Mouse (Mus musculus) Patski (cell line): ENCODE results near the gene Ptprs. TPM values are rescaled to one million over a fixed set of nuclear protein-coding genes. Genes with fewer than 3 reads are reported as not detected.
"Not testable (repeated sequence)": the region's sequence is repeated elsewhere in the genome, so short reads cannot be mapped to it uniquely, and the experiment has no call there.

Experiments used
- ATAC-seq: fragments of 100-300 bp; one replicate; pipeline ENCODE4 v1.8.0; 2021
- CTCF ChIA-PET: fragments of 350-600 bp; sonication (Branson Sonifier 250); formaldehyde crosslinking; loops from one replicate; lab custom pipeline; 2022; ENCODE audit warnings: inconsistent platforms; lab: Charles Lee
- POLR2A ChIA-PET: fragments of 350-600 bp; sonication (Branson Sonifier 250); formaldehyde crosslinking; loops from one replicate; lab custom pipeline; 2022; ENCODE audit warnings: antibody characterized with exemption, inconsistent platforms; lab: Charles Lee
- DNase-seq: peaks from one replicate; pipeline ENCODE4 v3.0.0-alpha.2; 2011; ENCODE audit warnings: low read depth, low spot score
- H3K27me3 ChIP-seq: fragments of 371-371 bp; one replicate; pipeline ENCODE4 v1.5.1; 2021
- CTCF ChIP-seq: fragments of 100-300 bp; IDR thresholded peaks from one replicate; pipeline ENCODE4 v1.5.1; 2021
- in situ Hi-C: fragments of 300-500 bp; cut with MboI; formaldehyde crosslinking; loops from 3 replicates; pipeline ENCODE4 v1.11.1; 2018; ENCODE audit warnings: low pct_unique_long_range_greater_than_20kb, mixed read lengths
- polyA plus RNA-seq: library from polyadenylated mRNA; unstranded; gene quantifications from one replicate; pipeline ENCODE4 v1.2.3, GENCODE M21; 2021

The Ptprs gene
- polyA plus RNA-seq, 1 experiment from 2014 or later: 240 TPM

- ChIA-PET POLR2A (interaction anchor here (0.6 kb wide), 1 partner anchor 205 kb away, joined by 3 read pairs; no protein-coding TSS in a partner anchor), CTCF (no interaction called here)
- no peak for DNase-seq
- TF ChIP-seq CTCF: no peak
- H3K27me3 ChIP-seq: peaks cover 6% of the 10 kb centered on the region
- no peak for ATAC-seq
- in situ Hi-C loops: loop anchor here (5.0 kb wide), 1 partner anchor 32 kb away; no protein-coding TSS in a partner anchor
Observed at GRCm38 (mm10) chr17:56509707-56510472, 33.6 kb upstream of the Ptprs start.

GRCm38 (mm10) chr17:56509021-56509640 lies 32.8 kb upstream of the Ptprs start:
- H3K27me3 ChIP-seq: peaks cover 6% of the 10 kb centered on the region
- POLR2A ChIA-PET: interaction anchor here (0.6 kb wide), 1 partner anchor 204 kb away, joined by 3 read pairs; no protein-coding TSS in a partner anchor
- DNase-seq: no peak
- ATAC-seq: no peak
- in situ Hi-C loops: loop anchor here (5.0 kb wide), 1 partner anchor 33 kb away; no protein-coding TSS in a partner anchor
- no peak for TF ChIP-seq CTCF
- CTCF ChIA-PET: interaction anchor here (1.2 kb wide), 1 partner anchor 8 kb away, joined by 3 read pairs; no protein-coding TSS in a partner anchor

DNA sequence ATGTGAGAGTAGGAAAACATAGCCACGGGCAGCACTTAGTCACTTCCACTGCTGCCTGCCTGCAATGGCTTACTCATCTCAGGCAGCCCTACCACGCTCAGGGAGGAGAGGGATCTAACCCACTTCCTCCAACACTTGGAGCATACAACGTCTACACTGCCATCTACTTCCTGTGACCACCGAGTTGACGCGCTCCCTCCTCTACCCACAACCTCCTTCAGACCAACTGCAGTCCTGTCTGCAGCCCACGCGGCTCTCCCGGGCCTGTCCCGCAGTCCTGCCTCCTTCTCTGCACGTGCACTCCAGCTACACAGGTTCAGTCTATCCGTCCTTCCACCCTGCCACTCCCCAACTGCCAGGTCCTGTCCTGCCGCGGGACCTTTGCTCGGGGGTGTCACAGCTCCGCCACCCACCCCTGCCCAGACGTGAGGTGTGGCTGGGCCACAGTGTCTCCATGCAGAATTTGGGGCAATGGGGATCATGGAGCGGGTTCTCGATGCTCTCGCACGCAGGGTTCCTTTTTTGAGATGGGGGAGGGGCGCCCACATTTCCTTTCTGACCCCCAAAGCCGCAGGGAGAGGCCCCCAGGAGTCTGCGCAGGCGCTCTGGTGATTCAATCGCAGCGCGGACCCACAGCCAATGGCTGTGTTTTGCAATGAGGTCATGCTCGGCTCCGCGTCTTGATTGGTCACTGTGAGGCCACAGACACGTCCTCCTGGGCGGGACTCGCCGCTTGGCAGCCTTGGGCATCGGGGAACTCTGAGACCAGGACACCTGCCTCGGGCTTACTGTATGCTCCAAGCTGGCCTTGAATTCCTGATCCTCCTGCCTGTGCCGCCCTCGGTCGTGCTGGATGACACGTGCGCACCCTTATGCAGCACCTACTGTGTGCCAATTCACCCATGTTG lies 31.1 kb upstream of the Ptprs start:
- peak; percentile 92 for ATAC-seq
- peaks cover 6% of the 10 kb centered on the region for H3K27me3 ChIP-seq
- in situ Hi-C loops: loop anchor here (5.0 kb wide), 1 partner anchor 35 kb away; no protein-coding TSS in a partner anchor
- CTCF ChIA-PET: interaction anchor here (1.2 kb wide), 1 partner anchor 9 kb away, joined by 3 read pairs; no protein-coding TSS in a partner anchor
- no peak for TF ChIP-seq CTCF
- peak; percentile 59 for DNase-seq
- POLR2A ChIA-PET: no interaction called here

DNA sequence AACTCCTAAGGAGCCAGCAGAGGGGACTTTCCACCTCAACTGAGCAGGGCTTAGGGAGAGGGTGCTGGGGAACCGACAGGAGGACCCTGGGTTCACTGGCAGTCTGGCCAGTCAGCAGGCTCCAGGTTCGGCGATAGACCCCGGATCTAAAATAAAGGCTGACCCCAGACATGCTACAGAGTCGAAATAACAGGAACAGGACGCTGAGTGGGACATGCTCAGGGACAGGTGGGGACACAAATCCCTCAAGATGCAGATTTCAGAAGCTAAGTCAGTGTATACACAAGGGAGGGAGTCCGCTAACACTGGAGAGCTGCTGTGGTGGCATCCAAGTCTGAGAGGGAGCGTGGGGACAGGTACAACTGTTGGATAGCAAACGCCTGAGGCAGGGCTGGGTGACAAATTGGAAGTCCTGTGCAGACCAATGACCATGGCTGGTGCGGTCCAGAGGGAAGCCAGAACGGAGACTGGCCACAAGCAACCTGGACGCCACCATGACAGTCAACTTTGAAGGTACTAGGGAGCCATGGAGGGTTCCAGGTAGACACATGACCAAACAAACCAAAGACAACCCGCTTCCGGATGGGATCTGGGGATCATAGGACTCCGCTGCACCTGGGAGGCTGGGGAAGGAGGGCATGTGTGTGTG lies 30.3 kb upstream of the Ptprs start:
- ChIA-PET POLR2A (no interaction called here), CTCF (no interaction called here)
- TF ChIP-seq CTCF: no peak
- ATAC-seq (no peak), DNase-seq (no peak)
- in situ Hi-C loops: loop anchor here (5.0 kb wide), 1 partner anchor 36 kb away; no protein-coding TSS in a partner anchor
- no peaks in the 10 kb centered on the region for H3K27me3 ChIP-seq

DNA sequence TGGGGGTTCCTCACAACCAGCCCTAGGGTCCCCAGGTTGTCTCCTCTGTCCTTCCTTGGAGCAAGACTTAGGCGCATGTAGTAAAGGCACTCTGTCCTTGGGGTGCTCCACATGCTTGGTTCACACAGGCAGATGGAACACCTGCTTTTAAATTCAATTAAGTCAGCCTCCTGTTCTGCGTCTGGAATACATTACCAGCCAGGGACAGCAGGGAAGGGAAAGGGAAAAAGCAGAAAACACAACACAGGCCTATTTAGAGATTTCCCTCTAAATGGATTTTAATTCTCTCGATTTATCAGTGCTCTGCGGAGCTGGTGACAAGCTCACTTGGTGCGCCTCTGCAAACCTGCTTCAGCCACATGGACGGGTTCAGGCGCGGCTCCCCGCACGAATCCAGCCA lies 29.1 kb upstream of the Ptprs start:
- POLR2A ChIA-PET: no interaction called here
- ATAC-seq (no peak), DNase-seq (no peak)
- in situ Hi-C loops: loop anchor here (5.0 kb wide), 1 partner anchor 37 kb away; no protein-coding TSS in a partner anchor
- CTCF ChIA-PET: no interaction called here
- no peaks in the 10 kb centered on the region for H3K27me3 ChIP-seq
- TF ChIP-seq CTCF: no peak

DNA sequence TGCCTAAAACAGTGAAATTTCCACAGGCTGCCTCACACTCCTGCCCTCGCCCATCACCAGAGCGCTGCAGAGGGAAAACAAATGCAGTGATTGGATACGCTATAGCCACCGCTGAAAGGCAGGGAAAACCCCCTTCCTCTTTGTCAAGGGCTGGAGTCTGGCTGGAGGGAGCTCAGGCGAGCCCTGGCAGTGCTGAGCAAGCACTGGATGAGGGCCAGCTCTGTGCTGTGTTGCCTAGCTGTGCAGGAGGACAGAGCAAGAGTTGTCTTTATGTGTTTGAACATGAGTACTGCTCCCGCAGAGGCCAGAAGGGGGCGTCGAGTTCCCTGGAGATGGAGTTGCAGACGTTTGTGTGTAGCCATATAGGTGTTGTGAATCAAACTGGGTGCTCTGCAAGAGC lies 26.2 kb upstream of the Ptprs start:
- POLR2A ChIA-PET: no interaction called here
- DNase-seq: peak; percentile 38
- peak; percentile 74 for ATAC-seq
- peaks cover 5% of the 10 kb centered on the region for H3K27me3 ChIP-seq
- TF ChIP-seq CTCF: no peak
- in situ Hi-C loops: no loop called here
- CTCF ChIA-PET: interaction anchor here (0.7 to 1.4 kb wide), 3 partner anchors 23 to 154 kb away, joined by 3 to 4 read pairs (median 3); no protein-coding TSS in a partner anchor

DNA sequence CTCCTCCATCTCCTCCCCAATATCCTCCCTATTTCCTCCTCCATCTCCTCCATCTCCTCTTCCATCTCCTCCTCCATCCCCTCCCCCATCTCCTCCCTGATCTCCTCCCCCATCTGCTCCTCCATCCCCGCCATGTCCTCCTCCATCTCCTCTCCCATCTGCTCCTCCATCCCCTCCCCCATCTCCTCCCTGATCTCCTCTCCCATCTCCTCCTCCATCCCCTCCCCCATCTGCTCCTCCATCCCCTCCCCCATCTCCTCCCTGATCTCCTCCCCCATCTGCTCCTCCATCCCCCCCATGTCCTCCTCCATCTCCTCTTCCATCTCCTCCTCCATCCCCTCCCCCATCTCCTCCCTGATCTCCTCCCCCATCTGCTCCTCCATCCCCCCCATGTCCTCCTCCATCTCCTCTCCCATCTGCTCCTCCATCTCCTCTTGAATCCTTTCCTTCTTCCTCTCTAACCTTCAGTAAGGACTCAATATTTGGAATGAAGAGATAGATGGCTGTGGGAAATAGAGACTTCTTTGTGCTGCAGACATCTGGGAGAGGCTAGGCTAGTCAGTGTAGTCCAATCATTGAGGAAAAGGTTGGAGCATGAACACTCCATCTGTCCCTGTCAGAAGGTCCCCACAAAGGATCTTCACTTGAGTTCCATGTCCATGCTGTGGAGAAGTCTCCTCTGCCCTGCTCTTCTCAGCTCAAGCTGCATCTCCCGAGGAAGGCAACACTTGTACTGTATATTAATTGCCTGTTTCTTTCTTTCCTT lies 25.5 kb upstream of the Ptprs start:
- H3K27me3 ChIP-seq, in situ Hi-C loops, DNase-seq, ATAC-seq, POLR2A ChIA-PET: not testable (repeated sequence)
- CTCF ChIA-PET: interaction anchor here (0.7 to 1.4 kb wide), 3 partner anchors 23 to 154 kb away, joined by 3 to 4 read pairs (median 3); no protein-coding TSS in a partner anchor

DNA sequence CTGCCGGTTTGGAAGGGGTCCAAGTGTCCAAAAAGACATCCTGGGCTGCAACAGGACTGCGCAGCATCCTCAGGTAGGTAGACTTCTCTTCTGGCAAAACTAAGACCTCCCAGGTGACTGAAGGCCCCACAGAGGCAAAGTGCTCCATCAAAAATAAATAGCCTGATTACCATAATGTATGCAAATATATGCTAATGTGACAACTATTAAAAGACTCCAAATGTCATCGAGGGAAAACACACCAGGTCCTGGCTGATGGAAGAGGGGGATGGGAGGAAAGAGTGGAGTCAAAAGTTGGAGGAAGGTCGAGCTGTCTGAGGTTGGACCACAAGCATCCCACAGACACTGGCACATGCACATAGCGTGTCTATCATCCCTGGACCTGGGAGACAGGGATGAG lies 22.9 kb upstream of the Ptprs start:
- H3K27me3 ChIP-seq: peaks cover 5% of the 10 kb centered on the region
- no peak for ATAC-seq
- CTCF ChIA-PET: interaction anchor here (0.7 kb wide), 1 partner anchor 127 kb away, joined by 3 read pairs; no protein-coding TSS in a partner anchor
- POLR2A ChIA-PET: no interaction called here
- in situ Hi-C loops: no loop called here
- DNase-seq: no peak
- TF ChIP-seq CTCF: no peak

DNA sequence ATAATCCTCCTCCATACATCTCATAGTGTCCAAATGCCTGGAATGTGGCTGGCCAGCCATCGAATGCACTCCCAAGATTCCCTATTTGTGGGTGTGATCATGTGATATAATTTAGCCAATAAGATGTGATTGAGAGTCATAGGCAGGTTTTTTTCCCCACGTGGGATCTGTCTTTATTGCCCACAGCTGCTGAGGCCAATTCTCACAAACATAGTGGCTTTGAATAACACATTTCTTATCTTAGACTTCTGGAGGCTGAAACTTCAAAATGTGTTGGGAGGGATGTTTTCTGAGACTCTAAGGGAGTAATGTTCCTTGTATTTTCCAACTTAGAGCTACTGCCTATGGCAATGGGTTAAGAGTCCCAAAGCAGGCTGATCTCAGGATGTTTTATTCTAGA lies 18.2 kb upstream of the Ptprs start:
- ATAC-seq: no peak
- ChIA-PET CTCF (no interaction called here), POLR2A (no interaction called here)
- in situ Hi-C loops: no loop called here
- TF ChIP-seq CTCF: no peak
- H3K27me3 ChIP-seq: peaks cover 5% of the 10 kb centered on the region
- DNase-seq: no peak
